Mouse (Mus musculus): ENCODE data around the gene Timeless. TPM values are rescaled to one million over a fixed set of nuclear protein-coding genes. Genes with fewer than 3 reads are reported as not detected.

Timeless gene
- polyA plus RNA-seq, 1 experiment from 2014 or later: 15.6 TPM

GRCm38 (mm10) chr10:128193113-128193512 lies 38.8 kb upstream of the Timeless start:
- H3K9me3 ChIP-seq (replicated peaks; ENCODE audit: control insufficient read depth, low read length, poor library complexity, severe bottlenecking): no peaks in the 10 kb centered on the region
- no peak overlapping the region for H3K4me3 ChIP-seq (ENCODE audit: low read depth, low read length)
- H3K4me1 ChIP-seq (ENCODE audit: control insufficient read depth, insufficient read depth, low read length): peaks cover 12% of the 10 kb centered on the region; the same call in 1 of the 2 replicates
- WGBS: 97% methylated on average over 6 of the region's 6 CpGs
- H3K4me2 ChIP-seq (ENCODE audit: low read length): no peak overlapping the region
- no peak overlapping the region for H3K9ac ChIP-seq (ENCODE audit: low read depth, low read length)
- ATAC-seq: no peak
- H3K27me3 ChIP-seq (ENCODE audit: control insufficient read depth, insufficient read depth, low read depth, low read length): peaks cover 10% of the 10 kb centered on the region
- H3K27ac ChIP-seq (ENCODE audit: low read length): no peak overlapping the region
- no peaks in the 10 kb centered on the region for H3K36me3 ChIP-seq (ENCODE audit: control insufficient read depth, insufficient read depth, low read length)

- WGBS: under 1% methylated on average over 45 of the region's 46 CpGs
- H3K4me2 ChIP-seq (ENCODE audit: low read length): peak within 1 kb of the TSS; percentile 99
Observed at GRCm38 (mm10) chr10:128194024-128194550, 37.8 kb upstream of the Timeless start, which contains the start of gene Gls2. Gene Gls2 (plus strand): TSS chr10:128194457.

DNA sequence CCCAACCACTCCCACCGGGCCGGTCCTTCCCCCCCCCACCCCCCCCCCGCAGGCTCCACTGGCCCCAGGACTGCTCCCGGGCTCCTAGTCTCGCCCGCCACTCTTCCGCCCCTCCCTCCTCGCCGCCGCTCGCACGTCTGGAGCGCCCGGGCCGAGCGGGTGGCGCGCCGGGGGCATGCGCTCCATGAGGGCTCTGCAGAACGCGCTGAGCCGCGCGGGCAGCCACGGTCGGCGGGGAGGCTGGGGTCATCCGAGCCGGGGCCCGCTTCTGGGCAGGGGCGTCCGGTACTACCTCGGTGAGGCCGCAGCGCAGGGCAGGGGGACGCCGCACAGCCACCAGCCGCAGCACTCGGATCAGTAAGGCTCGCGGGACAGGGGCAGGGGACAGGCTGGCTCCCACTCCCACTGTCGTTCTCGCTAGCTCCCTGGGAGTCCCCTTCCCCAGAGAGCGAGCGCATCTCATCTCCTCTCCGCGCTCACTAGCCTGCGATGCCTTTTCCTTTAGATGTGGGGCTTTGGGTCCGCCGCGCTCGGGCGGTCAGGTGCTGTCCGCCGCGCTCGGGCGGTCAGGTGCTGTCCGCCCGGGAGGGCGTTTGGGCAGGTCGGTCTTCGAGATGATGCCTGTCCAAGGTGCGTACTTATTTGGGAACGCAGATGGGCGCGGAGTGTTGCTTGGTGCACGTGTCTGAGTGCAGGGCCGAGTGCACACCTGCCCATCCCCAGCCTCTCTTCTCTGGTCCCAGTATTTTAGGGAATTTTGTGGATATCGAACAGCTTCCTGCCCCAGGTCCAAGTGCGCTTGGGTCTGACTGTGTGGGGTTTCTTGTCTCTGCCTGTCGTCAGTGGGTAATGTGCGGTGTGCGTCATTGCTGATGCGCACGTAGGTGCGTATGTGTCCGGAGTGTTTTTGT lies 37.1 kb upstream of the Timeless start:
- Histone ChIP-seq H3K9ac (ENCODE audit: low read depth, low read length) (peak overlapping the region; percentile 72), H3K4me2 (ENCODE audit: low read length) (peak overlapping the region; percentile 99), H3K4me3 (ENCODE audit: low read depth, low read length) (peak overlapping the region; percentile 79), H3K27me3 (ENCODE audit: control insufficient read depth, insufficient read depth, low read depth, low read length) (peaks cover 10% of the 10 kb centered on the region), H3K4me1 (ENCODE audit: control insufficient read depth, insufficient read depth, low read length) (peaks cover 9% of the 10 kb centered on the region; the same call in 1 of the 2 replicates), H3K27ac (ENCODE audit: low read length) (peak overlapping the region; percentile 13; the same call in 1 of the 2 replicates), H3K36me3 (ENCODE audit: control insufficient read depth, insufficient read depth, low read length) (no peaks in the 10 kb centered on the region), H3K9me3 (replicated peaks; ENCODE audit: control insufficient read depth, low read length, poor library complexity, severe bottlenecking) (no peaks in the 10 kb centered on the region)
- WGBS: under 1% methylated on average over 60 of the region's 79 CpGs
- ATAC-seq: peak; percentile 91

More at GRCm38 (mm10) chr10:128194024-128194550, 37.8 kb upstream of the Timeless start, which contains the start of gene Gls2:
- H3K4me3 ChIP-seq (ENCODE audit: low read depth, low read length): peak within 1 kb of the TSS; percentile 79
- peak; percentile 97 for ATAC-seq
- H3K27ac ChIP-seq (ENCODE audit: low read length): peak within 1 kb of the TSS; percentile 13; the same call in 1 of the 2 replicates
- H3K4me1 ChIP-seq (ENCODE audit: control insufficient read depth, insufficient read depth, low read length): peaks cover 9% of the 10 kb centered on the region; the same call in 1 of the 2 replicates
- H3K9me3 ChIP-seq (replicated peaks; ENCODE audit: control insufficient read depth, low read length, poor library complexity, severe bottlenecking): no peaks in the 10 kb centered on the region
- no peaks in the 10 kb centered on the region for H3K36me3 ChIP-seq (ENCODE audit: control insufficient read depth, insufficient read depth, low read length)
- peak within 1 kb of the TSS; percentile 72 for H3K9ac ChIP-seq (ENCODE audit: low read depth, low read length)
- H3K27me3 ChIP-seq (ENCODE audit: control insufficient read depth, insufficient read depth, low read depth, low read length): peaks cover 10% of the 10 kb centered on the region

- Histone ChIP-seq H3K9me3 (replicated peaks; ENCODE audit: control insufficient read depth, low read length, poor library complexity, severe bottlenecking) (no peaks in the 10 kb centered on the region), H3K9ac (ENCODE audit: low read depth, low read length) (no peak overlapping the region), H3K4me3 (ENCODE audit: low read depth, low read length) (no peak overlapping the region), H3K4me1 (ENCODE audit: control insufficient read depth, insufficient read depth, low read length) (no peaks in the 10 kb centered on the region), H3K4me2 (ENCODE audit: low read length) (no peak overlapping the region), H3K36me3 (ENCODE audit: control insufficient read depth, insufficient read depth, low read length) (no peaks in the 10 kb centered on the region), H3K27me3 (ENCODE audit: control insufficient read depth, insufficient read depth, low read depth, low read length) (peaks cover 3% of the 10 kb centered on the region; the same call in 1 of the 2 replicates), H3K27ac (ENCODE audit: low read length) (no peak overlapping the region)
- no peak for ATAC-seq
- WGBS: 75% methylated on average over 4 of the region's 6 CpGs
Observed at GRCm38 (mm10) chr10:128201856-128202255, 30.0 kb upstream of the Timeless start.

GRCm38 (mm10) chr10:128204941-128205340 lies 26.9 kb upstream of the Timeless start:
- Histone ChIP-seq H3K4me3 (ENCODE audit: low read depth, low read length) (no peak overlapping the region), H3K4me1 (ENCODE audit: control insufficient read depth, insufficient read depth, low read length) (no peaks in the 10 kb centered on the region), H3K4me2 (ENCODE audit: low read length) (no peak overlapping the region), H3K9me3 (replicated peaks; ENCODE audit: control insufficient read depth, low read length, poor library complexity, severe bottlenecking) (no peaks in the 10 kb centered on the region), H3K9ac (ENCODE audit: low read depth, low read length) (no peak overlapping the region), H3K27me3 (ENCODE audit: control insufficient read depth, insufficient read depth, low read depth, low read length) (no peaks in the 10 kb centered on the region), H3K27ac (ENCODE audit: low read length) (no peak overlapping the region), H3K36me3 (ENCODE audit: control insufficient read depth, insufficient read depth, low read length) (no peaks in the 10 kb centered on the region)
- ATAC-seq: no peak
- 91% methylated on average over 15 of the region's 15 CpGs for WGBS

DNA sequence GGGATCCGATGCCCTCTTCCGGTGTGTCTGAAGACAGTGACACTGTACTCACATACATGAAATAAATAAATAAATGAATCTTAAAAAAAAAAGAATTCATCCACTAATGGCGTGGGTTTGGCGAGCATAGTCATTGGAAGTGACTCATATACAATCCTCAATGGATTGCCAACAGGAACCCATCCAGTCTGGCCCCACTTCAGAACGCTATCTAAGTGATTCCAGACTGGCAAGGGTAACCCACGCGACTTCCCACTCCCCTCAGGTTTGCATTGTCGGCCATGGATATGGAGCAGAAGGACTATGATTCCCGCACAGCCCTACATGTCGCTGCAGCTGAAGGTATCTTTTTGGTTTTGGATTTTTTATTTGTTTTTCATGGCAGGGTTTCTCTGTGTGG lies 23.5 kb upstream of the Timeless start:
- no peak overlapping the region for H3K4me2 ChIP-seq (ENCODE audit: low read length)
- H3K27me3 ChIP-seq (ENCODE audit: control insufficient read depth, insufficient read depth, low read depth, low read length): no peaks in the 10 kb centered on the region
- 95% methylated on average over 10 of the region's 10 CpGs for WGBS
- no peak overlapping the region for H3K4me3 ChIP-seq (ENCODE audit: low read depth, low read length)
- no peaks in the 10 kb centered on the region for H3K36me3 ChIP-seq (ENCODE audit: control insufficient read depth, insufficient read depth, low read length)
- H3K9me3 ChIP-seq (replicated peaks; ENCODE audit: control insufficient read depth, low read length, poor library complexity, severe bottlenecking): no peaks in the 10 kb centered on the region
- H3K27ac ChIP-seq (ENCODE audit: low read length): no peak overlapping the region
- H3K4me1 ChIP-seq (ENCODE audit: control insufficient read depth, insufficient read depth, low read length): peaks cover 15% of the 10 kb centered on the region
- no peak for ATAC-seq
- no peak overlapping the region for H3K9ac ChIP-seq (ENCODE audit: low read depth, low read length)

- Histone ChIP-seq H3K4me2 (ENCODE audit: low read length) (no peak overlapping the region), H3K27ac (ENCODE audit: low read length) (no peak overlapping the region), H3K27me3 (ENCODE audit: control insufficient read depth, insufficient read depth, low read depth, low read length) (peaks cover 2% of the 10 kb centered on the region; the same call in 1 of the 2 replicates), H3K4me1 (ENCODE audit: control insufficient read depth, insufficient read depth, low read length) (peaks cover 15% of the 10 kb centered on the region), H3K4me3 (ENCODE audit: low read depth, low read length) (no peak overlapping the region), H3K36me3 (ENCODE audit: control insufficient read depth, insufficient read depth, low read length) (no peaks in the 10 kb centered on the region), H3K9ac (ENCODE audit: low read depth, low read length) (no peak overlapping the region), H3K9me3 (replicated peaks; ENCODE audit: control insufficient read depth, low read length, poor library complexity, severe bottlenecking) (no peaks in the 10 kb centered on the region)
- 92% methylated on average over 11 of the region's 11 CpGs for WGBS
- no peak for ATAC-seq
Observed at GRCm38 (mm10) chr10:128209311-128210009, 22.4 kb upstream of the Timeless start.

DNA sequence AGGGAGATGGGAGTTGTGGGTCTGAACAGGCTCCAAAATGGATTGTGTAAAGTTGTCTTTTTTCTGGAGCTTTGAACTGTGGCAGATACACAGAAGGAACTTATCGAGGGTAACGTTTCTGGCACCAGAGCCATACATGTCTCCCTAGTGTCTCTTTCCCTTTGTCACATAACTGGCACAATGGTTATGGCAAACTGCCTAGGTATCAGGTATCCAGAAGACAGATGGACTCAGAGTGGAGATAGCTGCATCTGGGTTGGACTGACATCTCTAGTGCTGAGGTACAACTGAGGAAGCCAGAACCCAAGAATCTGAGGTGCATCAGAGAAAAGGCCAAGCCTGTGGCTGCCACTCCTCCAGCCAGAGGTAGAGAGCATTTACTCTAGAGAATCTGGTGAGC lies 21.7 kb upstream of the Timeless start:
- Histone ChIP-seq H3K9me3 (replicated peaks; ENCODE audit: control insufficient read depth, low read length, poor library complexity, severe bottlenecking) (no peaks in the 10 kb centered on the region), H3K27me3 (ENCODE audit: control insufficient read depth, insufficient read depth, low read depth, low read length) (peaks cover 2% of the 10 kb centered on the region; the same call in 1 of the 2 replicates), H3K4me3 (ENCODE audit: low read depth, low read length) (no peak overlapping the region), H3K9ac (ENCODE audit: low read depth, low read length) (no peak overlapping the region), H3K4me2 (ENCODE audit: low read length) (no peak overlapping the region), H3K27ac (ENCODE audit: low read length) (no peak overlapping the region), H3K36me3 (ENCODE audit: control insufficient read depth, insufficient read depth, low read length) (no peaks in the 10 kb centered on the region), H3K4me1 (ENCODE audit: control insufficient read depth, insufficient read depth, low read length) (peaks cover 15% of the 10 kb centered on the region)
- ATAC-seq: no peak
- WGBS: 92% methylated on average over 2 of the region's 2 CpGs
